Mouse (Mus musculus): ENCODE measurements around the gene Nol10.
A peak's percentile ranks its signal among the peaks of the same experiment; 100 is the strongest.
"Not testable (repeated sequence)": the region's sequence is repeated elsewhere in the genome, so short reads cannot be mapped to it uniquely, and the experiment has no call there.

The Nol10 gene

GRCm38 (mm10) chr12:17466791-17467190 lies 118.5 kb downstream of the Nol10 start:
- no peak for DNase-seq

- DNase-seq, result no peak
Measured at GRCm38 (mm10) chr12:17468359-17468758, 120.1 kb downstream of the Nol10 start.

- DNase-seq, result peak; percentile 94
Measured at GRCm38 (mm10) chr12:17469869-17470268, 121.6 kb downstream of the Nol10 start.

- DNase-seq, result not testable (repeated sequence)
Measured at GRCm38 (mm10) chr12:17470528-17470927, 122.3 kb downstream of the Nol10 start.

GRCm38 (mm10) chr12:17471405-17471804 lies 123.1 kb downstream of the Nol10 start:
- DNase-seq, result no peak

GRCm38 (mm10) chr12:17473128-17473527 lies 124.9 kb downstream of the Nol10 start:
- no peak for DNase-seq

GRCm38 (mm10) chr12:17473862-17474261 lies 125.6 kb downstream of the Nol10 start:
- DNase-seq, result no peak

- peak; percentile 66 for DNase-seq
Measured at GRCm38 (mm10) chr12:17474681-17475080, 126.4 kb downstream of the Nol10 start.

GRCm38 (mm10) chr12:17475146-17475545 lies 126.9 kb downstream of the Nol10 start:
- DNase-seq, result peak; percentile 77

GRCm38 (mm10) chr12:17478196-17478595 lies 129.9 kb downstream of the Nol10 start:
- DNase-seq, result peak; percentile 71

- DNase-seq, result peak; percentile 25
Measured at GRCm38 (mm10) chr12:17478856-17479255, 130.6 kb downstream of the Nol10 start.

Data from heart, adult 11 months (tissue).